Mouse (Mus musculus) midbrain, embryonic 15.5 days (tissue): ENCODE measurements around the gene Rcc1l. TPM values are rescaled to one million over a fixed set of nuclear protein-coding genes. Genes with fewer than 3 reads are reported as not detected.

ENCODE experiments used
- ATAC-seq: fragments of 200-750 bp; cut with Nextera tagmentation; replicated peaks from 2 replicates; pipeline ENCODE4 v1.8.0; 2017; ENCODE audit warnings: moderate TSS enrichment
- H3K27ac ChIP-seq: fragments of 300-500 bp; sonication (generic); 2 replicates; pipeline ENCODE4 v1.5.1; 2015; ENCODE audit warnings: mild to moderate bottlenecking, inconsistent platforms
- H3K27me3 ChIP-seq: fragments of 300-500 bp; sonication (generic); replicated peaks from 2 replicates; pipeline ENCODE4 v1.6.1; 2015; ENCODE audit warnings: inconsistent platforms
- H3K36me3 ChIP-seq: fragments of 300-500 bp; sonication (generic); replicated peaks from 2 replicates; pipeline ENCODE4 v1.6.1; 2015; ENCODE audit warnings: inconsistent platforms
- H3K4me1 ChIP-seq: fragments of 300-500 bp; sonication (generic); 2 replicates; pipeline ENCODE4 v1.6.1; 2015; ENCODE audit warnings: inconsistent platforms
- H3K4me2 ChIP-seq: fragments of 300-500 bp; sonication (generic); 2 replicates; pipeline ENCODE4 v1.6.1; 2015; ENCODE audit warnings: inconsistent platforms, mild to moderate bottlenecking, moderate library complexity
- H3K4me3 ChIP-seq: fragments of 300-500 bp; sonication (generic); 2 replicates; pipeline ENCODE4 v1.5.1; 2015; ENCODE audit warnings: mild to moderate bottlenecking, inconsistent platforms
- H3K9ac ChIP-seq: fragments of 300-500 bp; sonication (generic); 2 replicates; pipeline ENCODE4 v1.6.1; 2015; ENCODE audit warnings: mild to moderate bottlenecking, inconsistent platforms
- H3K9me3 ChIP-seq: fragments of 300-500 bp; sonication (generic); 2 replicates; pipeline ENCODE4 v1.6.1; 2016; ENCODE audit warnings: inconsistent platforms
- WGBS: fragments of 180-500 bp; shearing (Covaris S2); methylation state at CpG from one replicate; pipeline ENCODE4 v1.1.7; 2015; ENCODE audit warnings: mixed read lengths; 5-methylcytosine and 5-hydroxymethylcytosine counted together
- polyA plus RNA-seq: library from polyadenylated mRNA; unstranded; fragments of >200 nt; fragmentation: Nextera tagmentation; extraction: Ambion mirVana; gene quantifications from 2 replicates; pipeline ENCODE4 v1.2.1, GENCODE M21; 2015

Gene Rcc1l
- polyA plus RNA-seq = 19.8 and 24.0 TPM in 2 replicates

DNA sequence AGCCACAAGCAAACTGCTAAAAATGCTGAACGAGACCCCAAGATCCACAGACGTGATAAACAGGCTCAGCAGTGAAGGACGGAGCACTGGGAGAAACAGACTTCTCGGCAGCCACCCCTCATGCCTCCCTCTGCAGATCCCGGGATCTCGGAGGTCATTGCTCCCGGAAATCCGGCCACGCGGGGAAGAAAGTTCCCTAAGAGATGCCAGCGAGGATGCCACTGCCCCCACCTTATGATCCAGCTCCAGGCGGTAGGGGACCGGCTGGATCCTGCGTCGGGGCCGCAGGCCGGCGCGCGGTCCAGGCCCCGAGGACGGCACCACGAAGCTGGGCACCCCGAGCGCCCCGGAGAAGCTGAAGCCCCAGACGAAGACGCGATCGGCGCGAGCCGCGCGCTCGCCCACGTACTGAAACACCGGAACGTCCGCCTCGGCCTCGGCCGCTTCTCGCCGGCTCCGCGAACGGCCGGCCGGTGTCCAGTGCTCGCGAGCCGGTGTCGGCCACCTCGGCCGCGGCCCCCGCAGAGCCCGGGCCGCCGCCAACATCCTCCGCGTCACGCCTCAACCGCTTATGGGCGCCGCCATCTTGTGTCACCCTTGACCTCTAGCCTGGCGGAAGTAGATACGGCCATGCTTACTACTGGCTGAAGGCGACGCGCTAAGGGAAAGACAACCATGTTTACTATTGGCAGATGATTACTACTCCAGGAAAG lies at the start of gene Rcc1l:
TSS of gene Rcc1l (minus strand) at position 606 of the 713 bp plus-strand sequence.
- WGBS = under 1% methylated on average over 72 of the region's 72 CpGs
- ATAC-seq = peak; percentile 92
- Histone ChIP-seq H3K4me1 (peaks cover 15% of the 10 kb centered on the region), H3K4me2 (peak within 1 kb of the TSS; percentile 72), H3K27ac (peak within 1 kb of the TSS; percentile 72), H3K4me3 (peak within 1 kb of the TSS; percentile 86), H3K9me3 (no peaks in the 10 kb centered on the region), H3K9ac (peak within 1 kb of the TSS; percentile 51), H3K36me3 (0 out of 2 replicates have a peak, but pooled peaks cover 3% of the 10 kb centered on the region), H3K27me3 (no peaks in the 10 kb centered on the region)

DNA sequence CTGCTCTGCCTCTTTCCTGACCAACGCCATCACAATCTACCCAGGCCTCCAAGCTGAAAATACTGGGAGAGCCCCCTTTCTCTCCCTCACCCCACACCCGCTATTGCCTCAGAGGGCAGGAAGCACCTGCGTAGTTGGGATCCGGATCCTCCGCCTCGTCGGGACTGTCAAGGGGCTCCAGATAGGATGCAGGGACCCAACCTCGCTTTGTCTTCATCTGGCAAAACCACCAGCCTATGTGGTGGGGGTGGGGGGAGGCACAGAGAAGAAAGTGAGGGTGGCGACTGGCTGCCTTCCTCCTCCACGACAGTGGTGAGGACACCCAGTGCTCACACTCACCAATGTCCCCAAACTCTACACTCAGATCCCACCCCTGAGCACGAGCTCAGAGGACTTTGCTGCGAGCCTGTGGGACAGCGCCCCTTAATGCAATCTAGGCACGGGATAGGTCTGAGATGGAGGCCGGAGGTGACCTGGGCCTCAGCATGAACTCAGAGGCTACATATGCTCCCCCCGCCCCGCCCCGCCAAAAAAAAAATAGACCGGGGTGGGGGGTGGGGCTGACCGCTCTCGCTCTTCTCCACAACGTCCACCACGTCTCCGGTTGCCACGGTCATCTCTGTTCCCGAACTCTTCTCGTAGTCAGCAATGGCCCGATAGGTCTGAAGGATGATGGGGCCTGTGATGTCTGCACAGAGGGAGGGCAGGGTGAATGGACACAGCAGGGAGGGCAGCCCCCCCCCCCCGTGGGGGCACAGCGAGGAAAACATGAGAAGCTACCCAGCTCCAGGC lies 48.7 kb upstream of the Rcc1l start:
- Histone ChIP-seq H3K27ac (no peak overlapping the region), H3K9ac (no peak overlapping the region), H3K4me3 (no peak overlapping the region), H3K27me3 (peaks cover 9% of the 10 kb centered on the region), H3K4me1 (peaks cover 7% of the 10 kb centered on the region), H3K9me3 (no peaks in the 10 kb centered on the region), H3K4me2 (no peak overlapping the region), H3K36me3 (no peaks in the 10 kb centered on the region)
- no peak for ATAC-seq
- 81% methylated on average over 30 of the region's 30 CpGs for WGBS

DNA sequence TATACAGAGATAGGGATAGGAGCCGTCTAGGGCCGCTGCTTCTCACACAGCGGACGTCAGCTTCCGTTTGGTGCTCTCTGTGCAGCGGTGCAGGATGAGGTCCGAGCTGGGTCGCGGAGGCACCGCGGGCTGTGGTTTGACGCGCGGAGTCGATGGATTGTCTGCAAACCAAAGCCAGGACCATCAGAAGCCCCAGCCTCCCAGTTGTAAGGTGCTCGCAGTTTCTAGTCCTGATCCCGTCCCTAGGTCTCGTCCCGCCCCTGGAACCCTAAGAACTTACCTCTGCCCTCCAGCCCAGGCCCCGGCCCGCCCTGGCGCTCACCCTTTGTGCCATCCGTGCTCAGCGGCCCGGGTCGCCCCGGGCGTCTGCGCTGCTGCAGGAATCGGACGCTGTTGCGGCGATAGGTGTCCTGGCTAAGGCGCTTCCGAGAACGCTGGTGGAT lies 45.2 kb upstream of the Rcc1l start:
- peaks cover 2% of the 10 kb centered on the region; the same call in 1 of the 2 replicates for H3K36me3 ChIP-seq
- under 1% methylated on average over 36 of the region's 36 CpGs for WGBS
- ATAC-seq = no peak
- no peaks in the 10 kb centered on the region for H3K9me3 ChIP-seq
- peak overlapping the region; percentile 40 for H3K9ac ChIP-seq
- peak overlapping the region; percentile 60 for H3K4me2 ChIP-seq
- peaks cover 7% of the 10 kb centered on the region for H3K4me1 ChIP-seq
- no peak overlapping the region for H3K27ac ChIP-seq
- H3K27me3 ChIP-seq = peaks cover 9% of the 10 kb centered on the region
- H3K4me3 ChIP-seq = peak overlapping the region; percentile 31

DNA sequence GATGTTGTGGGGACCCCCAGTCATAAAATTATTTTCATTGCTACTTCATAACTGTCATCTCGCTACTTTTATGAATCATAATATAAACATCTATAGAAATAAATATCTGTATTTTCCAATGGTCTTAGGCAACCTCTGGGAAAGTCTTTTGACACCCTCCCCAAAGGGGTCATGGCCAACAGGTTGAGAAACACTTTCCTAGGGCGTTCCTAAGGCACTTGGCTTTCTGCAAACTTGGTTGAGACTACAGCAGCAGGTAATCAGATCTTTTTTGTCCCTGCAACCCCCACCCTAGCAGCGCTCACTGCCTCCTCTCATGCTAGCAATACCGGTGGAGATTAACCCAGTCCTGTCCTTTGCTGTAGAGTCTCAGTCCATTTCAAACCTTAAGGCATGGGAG lies 44.7 kb upstream of the Rcc1l start:
- Histone ChIP-seq H3K27me3 (peaks cover 9% of the 10 kb centered on the region), H3K9me3 (no peaks in the 10 kb centered on the region), H3K4me2 (peak overlapping the region; percentile 60), H3K9ac (no peak overlapping the region), H3K4me3 (no peak overlapping the region), H3K4me1 (peaks cover 7% of the 10 kb centered on the region), H3K36me3 (peaks cover 6% of the 10 kb centered on the region; the same call in 1 of the 2 replicates), H3K27ac (no peak overlapping the region)
- WGBS = 45% methylated on average over 4 of the region's 4 CpGs
- ATAC-seq = no peak

DNA sequence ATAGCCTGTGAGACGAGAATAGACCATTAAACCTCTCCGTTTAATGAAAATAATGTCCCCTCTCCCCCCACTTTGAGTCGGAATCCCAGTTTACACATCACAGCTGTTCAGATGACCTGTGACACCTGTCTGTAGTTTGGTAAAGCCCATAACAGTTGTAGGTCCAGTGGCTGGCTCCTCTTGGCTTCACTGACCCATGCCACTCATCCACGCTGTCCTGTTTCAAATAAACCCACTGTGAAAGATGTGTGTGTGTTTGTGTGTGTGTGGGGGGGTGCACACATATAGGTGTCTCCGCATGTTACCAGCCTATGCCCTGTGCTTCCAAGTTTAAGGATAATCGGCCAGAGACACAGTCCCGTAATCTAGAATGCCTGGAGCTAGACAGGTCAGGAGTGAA lies 41.3 kb upstream of the Rcc1l start:
- no peaks in the 10 kb centered on the region for H3K9me3 ChIP-seq
- WGBS = 94% methylated on average over 7 of the region's 7 CpGs
- peaks cover 8% of the 10 kb centered on the region for H3K27me3 ChIP-seq
- no peak overlapping the region for H3K4me3 ChIP-seq
- H3K4me1 ChIP-seq = peaks cover 7% of the 10 kb centered on the region
- H3K9ac ChIP-seq = no peak overlapping the region
- no peak for ATAC-seq
- no peak overlapping the region for H3K27ac ChIP-seq
- no peak overlapping the region for H3K4me2 ChIP-seq
- peaks cover 10% of the 10 kb centered on the region; the same call in 1 of the 2 replicates for H3K36me3 ChIP-seq

DNA sequence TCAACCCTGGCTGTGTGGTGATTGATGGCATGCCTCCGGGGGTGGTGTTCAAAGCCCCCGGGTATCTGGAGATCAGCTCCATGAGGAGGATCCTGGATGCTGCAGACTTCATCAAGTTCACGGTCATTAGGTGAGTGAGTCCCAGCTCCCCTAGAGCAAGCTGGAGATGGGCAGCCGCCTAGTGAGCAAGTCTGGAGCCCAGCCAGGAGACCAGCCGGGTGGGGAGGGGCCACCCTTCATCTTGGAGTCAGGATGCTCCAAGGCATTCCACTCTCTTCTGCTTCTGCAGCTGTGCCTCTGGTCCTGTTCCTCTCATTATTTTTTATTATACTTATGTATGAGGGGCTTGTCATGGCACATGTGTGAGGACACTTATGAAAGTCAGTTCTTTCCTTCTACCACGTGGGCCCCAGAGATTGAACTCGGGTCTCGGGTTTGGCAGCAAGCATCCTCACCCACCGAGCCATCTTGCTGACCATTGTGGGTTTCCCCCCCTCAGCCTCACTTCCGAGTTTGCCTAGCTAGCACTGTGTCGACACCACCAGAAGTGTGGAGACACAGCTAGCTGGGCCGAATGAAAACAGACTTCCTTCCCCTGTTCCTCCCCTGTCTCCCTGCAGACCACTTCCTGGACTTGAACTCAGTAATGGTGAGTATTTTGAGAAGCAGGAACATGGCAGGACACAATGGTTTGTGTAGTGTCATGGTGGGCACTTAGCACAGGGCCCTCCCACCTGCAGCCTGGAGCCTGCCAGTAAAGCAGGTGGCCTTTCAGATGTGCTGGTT lies 37.6 kb upstream of the Rcc1l start:
- H3K4me1 ChIP-seq = no peaks in the 10 kb centered on the region
- no peak overlapping the region for H3K27ac ChIP-seq
- no peaks in the 10 kb centered on the region for H3K27me3 ChIP-seq
- no peak overlapping the region for H3K9ac ChIP-seq
- ATAC-seq = no peak
- peaks cover 14% of the 10 kb centered on the region; the same call in 1 of the 2 replicates for H3K36me3 ChIP-seq
- H3K4me2 ChIP-seq = no peak overlapping the region
- no peaks in the 10 kb centered on the region for H3K9me3 ChIP-seq
- 84% methylated on average over 12 of the region's 12 CpGs for WGBS
- no peak overlapping the region for H3K4me3 ChIP-seq

DNA sequence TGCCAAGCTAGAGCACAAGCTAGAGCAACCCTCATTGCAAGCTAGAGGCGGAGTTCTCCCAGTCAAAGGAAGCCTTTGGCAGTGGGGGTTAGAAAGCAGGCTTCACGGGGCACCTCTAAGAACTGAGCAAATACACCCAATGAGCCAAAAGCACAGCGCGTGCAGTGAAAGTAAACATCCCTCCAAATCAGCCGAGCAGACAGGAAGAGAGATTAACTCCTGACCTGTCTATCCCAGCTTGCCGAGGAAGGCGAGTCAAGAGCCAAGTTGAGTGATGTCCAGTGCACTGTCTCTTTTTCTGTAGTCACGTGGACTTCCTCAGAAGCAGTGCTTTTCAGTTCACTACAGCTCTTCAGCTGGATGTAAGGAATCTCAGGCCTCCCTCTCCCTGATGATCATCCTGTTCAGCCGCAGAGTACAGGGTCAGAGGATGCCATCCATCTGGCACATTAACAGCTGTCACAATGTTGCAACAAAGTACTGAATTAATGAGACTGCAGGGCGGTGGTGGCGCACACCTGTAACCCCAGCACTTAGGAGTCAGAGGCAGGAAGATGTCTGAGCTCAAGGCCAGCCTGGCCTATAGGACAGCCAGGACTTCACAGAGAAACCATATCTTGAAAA lies 33.5 kb upstream of the Rcc1l start:
- no peak overlapping the region for H3K4me3 ChIP-seq
- H3K4me2 ChIP-seq = no peak overlapping the region
- peaks cover 6% of the 10 kb centered on the region; the same call in 1 of the 2 replicates for H3K36me3 ChIP-seq
- no peak for ATAC-seq
- no peaks in the 10 kb centered on the region for H3K27me3 ChIP-seq
- H3K9me3 ChIP-seq = no peaks in the 10 kb centered on the region
- no peaks in the 10 kb centered on the region for H3K4me1 ChIP-seq
- no peak overlapping the region for H3K9ac ChIP-seq
- H3K27ac ChIP-seq = no peak overlapping the region
- WGBS = 69% methylated on average over 11 of the region's 11 CpGs

DNA sequence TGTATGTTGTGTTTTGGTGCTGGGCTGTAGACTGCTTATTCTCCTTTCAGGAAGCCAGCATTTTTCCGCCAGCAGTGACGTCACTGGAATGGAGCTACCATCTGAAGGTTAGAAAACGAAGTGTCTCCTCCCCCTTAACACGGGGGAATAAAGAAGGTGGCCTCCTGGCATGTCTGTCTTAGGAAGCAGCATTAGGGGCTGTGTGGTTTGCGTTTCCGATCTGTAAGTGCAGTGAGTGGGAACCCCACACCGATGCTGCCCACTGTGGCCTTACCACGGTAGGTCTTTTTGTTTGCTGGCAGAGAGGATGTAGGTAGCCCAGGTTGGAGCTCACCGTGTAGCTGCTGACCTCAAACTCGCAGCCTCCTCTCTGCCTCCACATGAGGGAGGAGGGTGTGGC lies 30.1 kb upstream of the Rcc1l start:
- Histone ChIP-seq H3K4me1 (no peaks in the 10 kb centered on the region), H3K9ac (no peak overlapping the region), H3K9me3 (no peaks in the 10 kb centered on the region), H3K4me2 (no peak overlapping the region), H3K36me3 (peaks cover 21% of the 10 kb centered on the region; the same call in 1 of the 2 replicates), H3K4me3 (no peak overlapping the region), H3K27ac (no peak overlapping the region), H3K27me3 (no peaks in the 10 kb centered on the region)
- 82% methylated on average over 10 of the region's 10 CpGs for WGBS
- no peak for ATAC-seq

DNA sequence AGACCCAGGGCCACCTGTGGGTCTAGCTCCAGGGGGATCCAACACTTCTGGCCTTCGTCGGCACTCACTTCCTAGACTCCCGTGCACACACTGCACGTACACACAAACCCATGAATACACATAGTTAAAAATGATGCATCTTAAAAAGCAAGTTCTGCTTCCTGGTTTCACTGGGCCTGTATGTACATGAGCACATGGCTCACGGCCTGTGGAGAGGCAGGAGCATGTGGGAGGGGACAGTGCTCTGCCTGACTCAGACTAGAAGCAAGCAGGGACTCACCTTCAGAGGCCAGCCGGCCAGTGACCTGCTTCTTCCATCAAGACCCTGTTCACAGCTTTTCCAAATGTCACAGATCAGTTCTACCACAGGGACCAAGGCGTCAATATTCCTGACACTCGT lies 17.1 kb upstream of the Rcc1l start:
- Histone ChIP-seq H3K9me3 (no peaks in the 10 kb centered on the region), H3K9ac (no peak overlapping the region), H3K27me3 (no peaks in the 10 kb centered on the region), H3K36me3 (peaks cover 9% of the 10 kb centered on the region), H3K4me2 (no peak overlapping the region), H3K4me1 (no peaks in the 10 kb centered on the region), H3K27ac (no peak overlapping the region), H3K4me3 (no peak overlapping the region)
- WGBS = 87% methylated on average over 8 of the region's 8 CpGs
- no peak for ATAC-seq

DNA sequence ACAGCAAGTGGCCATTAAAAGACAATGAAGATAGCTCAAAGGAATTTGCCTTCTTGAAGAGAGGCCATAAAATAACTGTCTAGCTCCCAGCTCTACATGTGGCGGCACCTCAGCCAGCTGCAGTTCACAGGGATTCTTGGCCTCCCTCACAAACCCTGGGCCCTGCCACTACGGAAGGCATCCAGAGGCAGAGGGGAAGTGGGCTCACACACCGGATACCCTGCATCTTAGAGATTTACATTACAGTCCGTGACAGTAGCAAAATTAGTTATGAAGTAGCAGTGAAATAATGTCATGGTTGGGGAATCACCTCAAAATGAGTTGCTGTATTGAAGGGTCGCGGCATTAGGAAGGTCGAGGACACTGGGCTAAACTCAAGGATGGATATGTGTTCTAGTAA lies 12.0 kb upstream of the Rcc1l start:
- Histone ChIP-seq H3K36me3 (no peaks in the 10 kb centered on the region; the same call in 1 of the 2 replicates), H3K27ac (no peak overlapping the region), H3K4me2 (no peak overlapping the region), H3K4me1 (peaks cover 1% of the 10 kb centered on the region), H3K4me3 (no peak overlapping the region), H3K27me3 (no peaks in the 10 kb centered on the region), H3K9me3 (no peaks in the 10 kb centered on the region), H3K9ac (no peak overlapping the region)
- ATAC-seq = no peak
- 88% methylated on average over 7 of the region's 7 CpGs for WGBS

DNA sequence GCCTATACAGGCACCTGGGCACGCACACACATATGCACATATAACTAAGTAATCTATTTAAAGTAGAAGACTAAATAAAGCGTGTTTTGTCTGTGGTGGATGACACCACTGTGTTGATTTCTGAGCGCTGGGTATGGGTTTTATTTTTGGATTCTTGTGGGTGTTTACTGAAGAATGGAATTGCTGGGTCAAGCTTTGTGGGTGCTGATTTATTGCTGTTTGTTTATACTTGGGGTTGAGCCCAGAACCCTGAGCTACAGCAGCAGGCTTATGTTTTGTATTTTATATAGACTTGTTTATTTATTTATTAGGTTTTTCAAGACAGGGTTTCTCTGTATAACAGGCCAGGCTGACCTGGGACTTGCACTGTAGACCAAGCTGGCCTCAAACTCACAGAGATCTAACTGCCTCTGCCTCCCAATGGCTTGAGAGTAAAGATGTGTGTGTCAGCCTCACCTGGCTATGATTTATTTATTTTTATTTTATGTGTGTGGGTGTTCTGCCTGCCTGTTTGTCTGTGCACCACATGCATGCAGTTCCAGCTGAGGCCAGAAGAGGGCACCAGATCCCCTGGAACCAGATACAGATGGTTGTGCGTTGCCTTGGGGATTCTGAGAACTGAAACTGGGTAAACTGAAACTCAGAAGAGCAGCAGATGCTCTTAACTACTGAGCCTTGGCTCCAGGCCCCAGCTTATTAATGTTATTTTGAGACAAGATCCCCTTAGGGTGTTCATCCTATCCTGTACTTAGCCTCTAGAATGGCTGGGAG lies 10.6 kb upstream of the Rcc1l start:
- peaks cover 12% of the 10 kb centered on the region for H3K4me1 ChIP-seq
- H3K36me3 ChIP-seq = no peaks in the 10 kb centered on the region
- H3K27me3 ChIP-seq = no peaks in the 10 kb centered on the region
- no peak overlapping the region for H3K4me3 ChIP-seq
- ATAC-seq = no peak
- H3K9me3 ChIP-seq = no peaks in the 10 kb centered on the region
- H3K9ac ChIP-seq = no peak overlapping the region
- no peak overlapping the region for H3K4me2 ChIP-seq
- no peak overlapping the region for H3K27ac ChIP-seq
- 77% methylated on average over 4 of the region's 4 CpGs for WGBS
